Mouse (Mus musculus): ENCODE data around the gene Ovca2.

The Ovca2 gene

GRCm38 (mm10) chr11:75152603-75153557 lies 25.8 kb downstream of the Ovca2 start:
- peak; percentile 91 for DNase-seq (ENCODE audit: low read depth)

GRCm38 (mm10) chr11:75150346-75150745 lies 28.3 kb downstream of the Ovca2 start:
- DNase-seq (ENCODE audit: low read depth), result peak; percentile 52

- no peak for DNase-seq (ENCODE audit: low read depth)
Measured at GRCm38 (mm10) chr11:75148332-75149035, 30.2 kb downstream of the Ovca2 start.

- DNase-seq (ENCODE audit: low read depth), result no peak
Measured at GRCm38 (mm10) chr11:75147846-75148168, 30.8 kb downstream of the Ovca2 start.

- peak; percentile 65 for DNase-seq (ENCODE audit: low read depth)
Measured at GRCm38 (mm10) chr11:75147106-75147845, 31.4 kb downstream of the Ovca2 start.

- no peak for DNase-seq (ENCODE audit: low read depth)
Measured at GRCm38 (mm10) chr11:75145841-75146240, 32.8 kb downstream of the Ovca2 start.

GRCm38 (mm10) chr11:75142749-75143148 lies 35.9 kb downstream of the Ovca2 start:
- no peak for DNase-seq (ENCODE audit: low read depth)

GRCm38 (mm10) chr11:75141913-75142312 lies 36.7 kb downstream of the Ovca2 start:
- no peak for DNase-seq (ENCODE audit: low read depth)

GRCm38 (mm10) chr11:75141038-75141437 lies 37.6 kb downstream of the Ovca2 start:
- DNase-seq (ENCODE audit: low read depth), result no peak

GRCm38 (mm10) chr11:75140431-75140830 lies 38.2 kb downstream of the Ovca2 start:
- DNase-seq (ENCODE audit: low read depth), result no peak

- no peak for DNase-seq (ENCODE audit: low read depth)
Measured at GRCm38 (mm10) chr11:75139122-75139963, 39.3 kb downstream of the Ovca2 start.

GRCm38 (mm10) chr11:75136666-75137398 lies 41.8 kb downstream of the Ovca2 start:
- DNase-seq (ENCODE audit: low read depth), result peak; percentile 97

GRCm38 (mm10) chr11:75135358-75135757 lies 43.3 kb downstream of the Ovca2 start:
- DNase-seq (ENCODE audit: low read depth), result no peak

GRCm38 (mm10) chr11:75134485-75135068 lies 44.1 kb downstream of the Ovca2 start:
- DNase-seq (ENCODE audit: low read depth), result no peak

- DNase-seq (ENCODE audit: low read depth), result no peak
Measured at GRCm38 (mm10) chr11:75133951-75134350, 44.7 kb downstream of the Ovca2 start.

GRCm38 (mm10) chr11:75133391-75133790 lies 45.2 kb downstream of the Ovca2 start:
- no peak for DNase-seq (ENCODE audit: low read depth)

GRCm38 (mm10) chr11:75132278-75132677 lies 46.4 kb downstream of the Ovca2 start:
- no peak for DNase-seq (ENCODE audit: low read depth)

- no peak for DNase-seq (ENCODE audit: low read depth)
Measured at GRCm38 (mm10) chr11:75131300-75131699, 47.3 kb downstream of the Ovca2 start.

- DNase-seq (ENCODE audit: low read depth), result no peak
Measured at GRCm38 (mm10) chr11:75129481-75129880, 49.2 kb downstream of the Ovca2 start.

- no peak for DNase-seq (ENCODE audit: low read depth)
Measured at GRCm38 (mm10) chr11:75126384-75126783, 52.3 kb downstream of the Ovca2 start.
